Mouse (Mus musculus) left cerebral cortex, postnatal 36 days (tissue): ENCODE data around the gene Alppl2. TPM values are rescaled to one million over a fixed set of nuclear protein-coding genes. Genes with fewer than 3 reads are reported as not detected.
A peak's percentile ranks its signal among the peaks of the same experiment; 100 is the strongest.

ENCODE experiments used
- DNase-seq, 2 experiments: peaks; one replicate each; pipeline ENCODE4 v3.0.0; 2021 to 2022; ENCODE audit warnings: low spot score in 2 of 2, mixed read lengths in 1 of 2
- intact Hi-C: fragments of 180-260 bp; cut with DNase I; formaldehyde crosslinking; loops from one replicate; pipeline ENCODE4 v1.15.1; 2025
- total RNA-seq, 2 experiments: library from RNA; stranded (reverse); gene quantifications; 2 replicates each; pipeline ENCODE4 v1.2.3; 2021

Alppl2 gene
- total RNA-seq, 2 experiments from 2014 or later = not detected

DNA sequence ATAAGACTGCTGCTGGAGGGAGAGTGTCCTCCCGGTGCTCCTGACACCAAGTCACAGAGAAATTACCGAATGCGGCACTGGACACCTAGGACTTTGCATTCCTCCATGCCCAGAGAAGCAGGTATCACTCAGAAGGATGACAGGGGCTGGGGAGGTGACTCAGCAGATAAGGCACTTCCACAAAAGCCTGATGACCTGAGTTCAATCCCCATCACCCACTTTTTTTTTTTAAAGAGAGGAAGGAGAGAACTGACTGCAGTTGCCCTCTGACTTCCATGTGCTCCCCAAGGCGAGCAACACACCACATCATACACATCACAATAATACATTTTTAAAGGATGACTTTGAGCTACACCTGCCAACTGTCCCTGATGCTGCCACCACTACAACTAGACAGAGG, 32.7 kb downstream of the Alppl2 start:
- no peak for DNase-seq
- intact Hi-C loops = no loop called here

DNA sequence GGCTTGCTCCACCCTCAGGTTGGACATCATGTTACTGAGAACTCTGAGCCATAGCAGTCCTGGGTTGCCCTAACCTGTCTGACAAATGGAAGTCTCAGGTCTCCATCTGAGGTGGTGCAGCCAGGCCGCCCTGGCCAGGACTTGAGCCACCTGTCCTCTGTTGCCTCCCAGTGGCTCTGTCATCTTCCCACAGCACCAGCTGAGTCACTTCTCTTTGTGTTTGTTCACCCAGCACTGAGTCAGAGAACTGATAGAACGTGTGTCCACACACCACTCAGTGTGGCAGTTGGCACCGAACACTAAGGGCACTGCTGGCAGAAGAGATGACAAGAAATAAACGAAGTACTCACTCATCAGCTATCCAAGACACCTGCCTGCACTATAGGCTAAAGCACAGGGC, 38.4 kb downstream of the Alppl2 start:
- DNase-seq = no peak
- intact Hi-C loops = no loop called here

DNA sequence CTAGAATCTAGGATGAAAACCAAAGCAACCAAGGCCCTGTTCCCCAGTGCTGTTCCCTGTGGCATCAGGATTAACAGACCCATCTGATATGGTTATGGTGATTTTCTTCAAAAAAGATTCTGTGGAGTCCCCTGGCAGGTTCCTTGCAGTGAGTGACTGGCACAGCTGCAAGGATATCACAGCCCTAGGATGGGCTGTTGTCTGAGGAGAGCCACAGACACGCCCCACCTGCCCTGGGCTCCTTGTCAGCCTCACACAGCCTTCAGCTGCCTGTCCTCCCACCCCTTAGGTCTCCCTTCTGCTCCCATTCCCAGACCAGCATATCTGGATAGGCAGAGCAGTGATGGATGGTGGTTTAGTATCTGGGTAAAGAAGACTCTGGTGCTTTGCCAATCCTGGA, 39.0 kb downstream of the Alppl2 start:
- intact Hi-C loops = no loop called here
- DNase-seq = no peak

DNA sequence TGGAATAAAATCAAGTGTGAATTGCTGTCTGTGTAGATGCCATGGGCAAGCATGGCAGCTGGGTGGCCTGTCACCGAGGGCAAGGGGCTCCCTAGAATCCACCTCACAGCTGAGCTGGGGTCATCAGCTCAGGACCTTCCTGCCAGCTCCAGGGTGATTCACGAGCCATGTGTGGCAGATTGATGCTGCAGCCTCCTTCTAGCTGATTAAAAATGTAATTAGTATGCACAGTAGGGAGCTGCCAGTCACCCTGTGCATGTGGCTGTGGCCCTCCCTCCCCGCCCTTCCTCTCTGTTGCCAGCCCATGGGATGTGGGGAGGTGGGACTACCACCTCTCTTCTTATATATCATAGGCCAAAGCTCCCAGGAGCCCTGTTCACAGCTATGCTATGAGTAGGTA, 39.7 kb downstream of the Alppl2 start:
- DNase-seq = no peak
- intact Hi-C loops = no loop called here

DNA sequence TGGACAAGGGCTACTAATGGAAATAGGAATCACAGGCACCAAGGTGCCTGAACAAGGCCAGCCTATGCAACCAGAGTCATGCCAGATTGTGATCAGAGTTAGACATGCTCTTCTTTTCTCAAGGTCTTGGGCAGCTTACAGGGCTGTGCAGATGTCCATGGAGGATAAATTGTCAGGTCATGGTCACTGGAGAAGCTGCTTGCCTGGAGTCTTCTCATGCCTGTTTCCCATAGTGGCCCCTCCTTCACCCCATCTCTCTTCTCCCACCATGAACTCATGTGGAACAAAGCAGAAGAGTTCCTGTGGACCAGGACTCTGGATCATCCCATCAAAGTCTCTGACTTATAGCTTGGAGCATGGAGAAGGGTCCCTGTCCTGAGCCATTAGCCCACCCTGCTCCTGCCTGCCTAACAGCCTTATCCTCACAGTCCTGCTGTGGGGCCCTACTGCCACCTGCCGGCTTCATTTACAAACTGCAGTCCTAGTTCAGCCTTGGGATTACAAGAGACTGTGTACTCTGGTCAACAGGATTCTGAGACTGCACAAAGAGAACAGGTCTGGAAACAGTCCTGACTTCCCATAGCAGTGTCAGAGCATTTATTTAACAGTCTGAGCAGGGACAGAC, 47.8 kb downstream of the Alppl2 start:
- intact Hi-C loops = loop anchor here (1.0 to 2.0 kb wide), 2 partner anchors 373 to 391 kb away; no protein-coding TSS in a partner anchor
- DNase-seq = peak; percentile 72 to 78

DNA sequence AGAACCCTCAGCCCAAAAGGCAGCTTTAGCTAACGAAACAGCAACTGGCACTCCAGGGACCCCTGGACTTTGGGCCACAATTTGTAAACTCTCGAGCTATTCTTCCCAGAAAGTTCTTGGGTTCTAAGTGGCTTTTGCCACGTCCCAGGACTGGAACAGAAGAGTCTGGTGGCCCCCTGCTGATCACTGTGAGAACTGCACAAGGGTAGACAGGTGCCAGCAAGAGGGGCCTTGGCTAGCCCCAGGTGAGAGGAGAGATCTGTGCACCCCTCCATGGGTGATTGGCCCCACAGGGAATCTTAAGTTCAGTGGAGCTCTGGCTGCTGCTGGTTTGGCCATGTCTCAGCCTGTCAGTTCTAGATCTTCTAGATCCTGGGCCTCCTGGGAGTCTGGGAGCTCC, 48.6 kb downstream of the Alppl2 start:
- peak; percentile 54 to 63 for DNase-seq
- intact Hi-C loops = no loop called here

DNA sequence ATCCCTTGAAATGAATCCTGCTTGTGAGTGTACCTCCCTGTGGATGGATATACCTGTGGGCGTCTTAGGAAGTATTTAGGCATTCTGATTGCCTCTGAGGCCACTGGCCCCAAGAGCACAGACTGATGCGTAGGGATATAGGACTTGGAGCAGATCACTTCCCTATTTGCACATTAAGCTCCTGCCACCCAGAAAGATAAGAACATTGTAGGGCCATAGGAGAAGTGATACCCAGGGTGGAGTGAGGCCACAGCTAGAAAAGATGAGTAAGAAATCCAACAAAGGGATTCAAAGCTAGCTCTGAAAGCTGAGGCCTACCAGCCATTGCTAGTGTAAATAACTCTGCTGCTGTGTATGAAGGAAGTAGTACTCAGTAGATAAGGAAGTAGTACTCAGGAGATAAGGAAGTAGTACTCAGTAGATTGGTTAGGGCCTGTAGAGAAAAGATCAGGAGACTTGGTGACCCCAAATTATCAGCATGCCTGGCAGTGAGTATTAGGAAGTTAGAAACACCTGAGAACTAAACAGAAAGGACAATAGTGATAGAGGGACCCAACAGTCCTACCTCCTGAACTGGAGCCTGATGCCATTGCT, 51.2 kb downstream of the Alppl2 start:
- intact Hi-C loops = no loop called here
- DNase-seq = no peak

Other genes starting within 250 kb of the Alppl2 start
- gene Alpi, start 11.7 kb upstream of the Alppl2 start, total RNA-seq = not detected
- gene Akp3, start 35.0 kb upstream of the Alppl2 start, total RNA-seq = not detected
- gene Ecel1, start 66.6 kb upstream of the Alppl2 start, total RNA-seq = 10 to 100 TPM in 1 of 2 experiments, 1 to 10 TPM in 1; 5.8 to 12.6 TPM
- under 1 TPM; 0.88 to 0.89 TPM for gene Prss56, start 93.4 kb upstream of the Alppl2 start, total RNA-seq
- not detected for gene Chrnd, start 100.7 kb upstream of the Alppl2 start, total RNA-seq
- gene Chrng, start 114.7 kb upstream of the Alppl2 start, total RNA-seq = not detected
- gene Eif4e2, start 124.0 kb upstream of the Alppl2 start, total RNA-seq = 10 to 100 TPM; 55.5 to 63.1 TPM
- 10 to 100 TPM; 10.9 to 16.4 TPM for gene Efhd1, start 174.4 kb upstream of the Alppl2 start, total RNA-seq
- gene Gigyf2, start 237.1 kb upstream of the Alppl2 start, total RNA-seq = 100 to 1,000 TPM; 106 to 121 TPM